Mouse (Mus musculus): ENCODE data around the gene Orai1. TPM values are rescaled to one million over a fixed set of nuclear protein-coding genes. Genes with fewer than 3 reads are reported as not detected.
A peak's percentile ranks its signal among the peaks of the same experiment; 100 is the strongest.
"Not testable (repeated sequence)": the region's sequence is repeated elsewhere in the genome, so short reads cannot be mapped to it uniquely, and the experiment has no call there.

Gene Orai1
- polyA plus RNA-seq (2012) = 0.88 and 1.4 TPM in 2 replicates

GRCm38 (mm10) chr5:123014753-123015701, at the start of gene Orai1:
Gene Orai1, plus strand, starts transcription at chr5:123015074.
- H3K36me3 ChIP-seq (ENCODE audit: control insufficient read depth) = no peaks in the 10 kb centered on the region
- no peaks in the 10 kb centered on the region; the same call in 1 of the 2 replicates for H3K9me3 ChIP-seq (ENCODE audit: control insufficient read depth, low read length)
- H3K27me3 ChIP-seq (ENCODE audit: control insufficient read depth) = peaks cover 4% of the 10 kb centered on the region; the same call in 1 of the 2 replicates
- TF ChIP-seq GATA1 (IDR thresholded peaks at IDR 0.05; ENCODE audit: low read length) (no peak), TAL1 (IDR thresholded peaks at IDR 0.05; ENCODE audit: low read length) (no peak)
- H3K4me3 ChIP-seq (replicated peaks) = peak within 1 kb of the TSS; percentile 66
- peaks cover 49% of the 10 kb centered on the region for H3K4me1 ChIP-seq (ENCODE audit: control insufficient read depth)

- peaks cover 7% of the 10 kb centered on the region for H3K4me1 ChIP-seq (ENCODE audit: control insufficient read depth)
- no peak overlapping the region for H3K4me3 ChIP-seq (replicated peaks)
- H3K36me3 ChIP-seq (ENCODE audit: control insufficient read depth) = no peaks in the 10 kb centered on the region
- TF ChIP-seq GATA1 (IDR thresholded peaks at IDR 0.05; ENCODE audit: low read length) (no peak), TAL1 (IDR thresholded peaks at IDR 0.05; ENCODE audit: low read length) (no peak)
- H3K27me3 ChIP-seq (ENCODE audit: control insufficient read depth) = no peaks in the 10 kb centered on the region
- H3K9me3 ChIP-seq (ENCODE audit: control insufficient read depth, low read length) = no peaks in the 10 kb centered on the region
Observed at GRCm38 (mm10) chr5:122965427-122965826, 49.4 kb upstream of the Orai1 start.

GRCm38 (mm10) chr5:122968322-122968721, 46.6 kb upstream of the Orai1 start:
- no peak for TF ChIP-seq TAL1 (IDR thresholded peaks at IDR 0.05; ENCODE audit: low read length)
- no peak for TF ChIP-seq GATA1 (IDR thresholded peaks at IDR 0.05; ENCODE audit: low read length)
- Histone ChIP-seq H3K27me3 (ENCODE audit: control insufficient read depth) (no peaks in the 10 kb centered on the region), H3K36me3 (ENCODE audit: control insufficient read depth) (no peaks in the 10 kb centered on the region), H3K4me1 (ENCODE audit: control insufficient read depth) (peaks cover 25% of the 10 kb centered on the region), H3K9me3 (ENCODE audit: control insufficient read depth, low read length) (no peaks in the 10 kb centered on the region), H3K4me3 (replicated peaks) (no peak overlapping the region)

GRCm38 (mm10) chr5:122970056-122970455, 44.8 kb upstream of the Orai1 start:
- H3K9me3 ChIP-seq (ENCODE audit: control insufficient read depth, low read length) = no peaks in the 10 kb centered on the region
- H3K27me3 ChIP-seq (ENCODE audit: control insufficient read depth) = no peaks in the 10 kb centered on the region
- peaks cover 28% of the 10 kb centered on the region for H3K4me1 ChIP-seq (ENCODE audit: control insufficient read depth)
- H3K4me3 ChIP-seq (replicated peaks) = no peak overlapping the region
- no peak for TF ChIP-seq TAL1 (IDR thresholded peaks at IDR 0.05; ENCODE audit: low read length)
- TF ChIP-seq GATA1 (IDR thresholded peaks at IDR 0.05; ENCODE audit: low read length) = no peak
- H3K36me3 ChIP-seq (ENCODE audit: control insufficient read depth) = no peaks in the 10 kb centered on the region

- Histone ChIP-seq H3K36me3 (ENCODE audit: control insufficient read depth) (no peaks in the 10 kb centered on the region), H3K4me1 (ENCODE audit: control insufficient read depth) (peaks cover 28% of the 10 kb centered on the region), H3K4me3 (replicated peaks) (no peak overlapping the region), H3K9me3 (ENCODE audit: control insufficient read depth, low read length) (no peaks in the 10 kb centered on the region), H3K27me3 (ENCODE audit: control insufficient read depth) (no peaks in the 10 kb centered on the region)
- TF ChIP-seq TAL1 (IDR thresholded peaks at IDR 0.05; ENCODE audit: low read length) = 0 out of 3 replicates have a peak, but pooled peaks have one; percentile 20
- no peak for TF ChIP-seq GATA1 (IDR thresholded peaks at IDR 0.05; ENCODE audit: low read length)
Observed at GRCm38 (mm10) chr5:122971438-122971837, 43.4 kb upstream of the Orai1 start.

GRCm38 (mm10) chr5:122972116-122972515, 42.8 kb upstream of the Orai1 start:
- Histone ChIP-seq H3K4me1 (ENCODE audit: control insufficient read depth) (peaks cover 28% of the 10 kb centered on the region), H3K27me3 (ENCODE audit: control insufficient read depth) (no peaks in the 10 kb centered on the region)

GRCm38 (mm10) chr5:122974701-122975100, 40.2 kb upstream of the Orai1 start:
- not testable (repeated sequence) for H3K9me3 ChIP-seq (ENCODE audit: control insufficient read depth, low read length); H3K36me3 ChIP-seq (ENCODE audit: control insufficient read depth); H3K27me3 ChIP-seq (ENCODE audit: control insufficient read depth); H3K4me3 ChIP-seq (replicated peaks)
- peaks cover 26% of the 10 kb centered on the region for H3K4me1 ChIP-seq (ENCODE audit: control insufficient read depth)

More at GRCm38 (mm10) chr5:122972116-122972515, 42.8 kb upstream of the Orai1 start:
- TF ChIP-seq GATA1 (IDR thresholded peaks at IDR 0.05; ENCODE audit: low read length) (no peak), TAL1 (IDR thresholded peaks at IDR 0.05; ENCODE audit: low read length) (no peak)
- H3K9me3 ChIP-seq (ENCODE audit: control insufficient read depth, low read length) = no peaks in the 10 kb centered on the region
- H3K36me3 ChIP-seq (ENCODE audit: control insufficient read depth) = no peaks in the 10 kb centered on the region
- no peak overlapping the region for H3K4me3 ChIP-seq (replicated peaks)

GRCm38 (mm10) chr5:122978970-122979369, 35.9 kb upstream of the Orai1 start:
- Histone ChIP-seq H3K9me3 (ENCODE audit: control insufficient read depth, low read length) (no peaks in the 10 kb centered on the region), H3K36me3 (ENCODE audit: control insufficient read depth) (no peaks in the 10 kb centered on the region), H3K4me3 (replicated peaks) (no peak overlapping the region), H3K4me1 (ENCODE audit: control insufficient read depth) (peaks cover 14% of the 10 kb centered on the region), H3K27me3 (ENCODE audit: control insufficient read depth) (no peaks in the 10 kb centered on the region)
- TF ChIP-seq GATA1 (IDR thresholded peaks at IDR 0.05; ENCODE audit: low read length) (peak; percentile 20; the same call in 1 of the 2 replicates), TAL1 (IDR thresholded peaks at IDR 0.05; ENCODE audit: low read length) (no peak)

GRCm38 (mm10) chr5:122984483-122984882, 30.4 kb upstream of the Orai1 start:
- TF ChIP-seq TAL1 (IDR thresholded peaks at IDR 0.05; ENCODE audit: low read length) (no peak), GATA1 (IDR thresholded peaks at IDR 0.05; ENCODE audit: low read length) (no peak)
- Histone ChIP-seq H3K9me3 (ENCODE audit: control insufficient read depth, low read length) (no peaks in the 10 kb centered on the region), H3K4me3 (replicated peaks) (no peak overlapping the region), H3K27me3 (ENCODE audit: control insufficient read depth) (peaks cover 43% of the 10 kb centered on the region), H3K4me1 (ENCODE audit: control insufficient read depth) (peaks cover 35% of the 10 kb centered on the region), H3K36me3 (ENCODE audit: control insufficient read depth) (no peaks in the 10 kb centered on the region)

Measured in erythroblast, embryonic 14.5 days (primary cell).